Mouse (Mus musculus) cerebellum, adult 18-20 months (tissue): ENCODE measurements at regions not wholly inside any gene's neighbourhood (a gene's known extent, or its start where the extent isn't known, plus 50 kb on each side); places are given as distances from the start of the nearest gene placed in this dataset.

Source experiments
- DNase-seq, 2 experiments: peaks; one replicate each; pipeline ENCODE4 v3.0.0; 2021

DNA sequence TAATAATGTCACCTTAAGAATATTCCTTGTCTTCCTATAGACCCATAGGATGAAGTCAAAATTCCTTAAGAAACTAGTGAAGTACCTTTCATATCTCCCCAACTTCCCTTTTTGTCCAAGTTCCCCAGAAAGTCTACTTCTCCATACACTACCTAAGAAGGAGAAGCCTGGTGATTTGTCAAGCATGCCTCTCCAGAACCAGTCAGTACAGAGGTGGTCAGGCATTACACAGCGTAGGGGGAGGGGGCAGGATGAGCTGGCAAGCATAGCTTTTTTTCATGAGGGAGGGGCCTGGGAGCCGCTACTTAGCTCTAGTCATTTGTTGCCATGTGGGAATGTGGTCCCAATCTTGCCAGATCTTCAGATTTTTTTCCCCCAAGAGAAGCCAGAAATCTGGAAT lies 54.0 kb upstream of the Satb2 start:
- no peak for DNase-seq

DNA sequence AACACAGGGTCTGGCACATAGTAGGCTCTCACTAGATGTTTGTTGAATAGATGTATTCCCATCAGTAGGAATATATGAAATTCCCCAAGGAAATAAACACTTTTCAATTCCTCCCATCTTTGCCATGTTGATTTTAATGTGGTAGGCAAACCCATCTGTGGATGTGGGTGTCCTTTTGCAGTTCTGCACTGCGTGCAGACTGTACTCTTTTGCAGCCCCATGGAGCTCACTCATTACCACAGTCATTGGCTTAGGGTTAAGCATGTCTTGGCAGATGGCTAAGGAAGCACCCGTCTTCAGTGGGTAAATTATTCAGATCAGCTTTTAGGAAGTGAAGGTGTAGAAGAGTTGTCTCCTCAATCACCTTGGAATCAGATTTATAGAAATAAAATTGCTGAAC lies 54.8 kb upstream of the Satb2 start:
- no peak for DNase-seq

DNA sequence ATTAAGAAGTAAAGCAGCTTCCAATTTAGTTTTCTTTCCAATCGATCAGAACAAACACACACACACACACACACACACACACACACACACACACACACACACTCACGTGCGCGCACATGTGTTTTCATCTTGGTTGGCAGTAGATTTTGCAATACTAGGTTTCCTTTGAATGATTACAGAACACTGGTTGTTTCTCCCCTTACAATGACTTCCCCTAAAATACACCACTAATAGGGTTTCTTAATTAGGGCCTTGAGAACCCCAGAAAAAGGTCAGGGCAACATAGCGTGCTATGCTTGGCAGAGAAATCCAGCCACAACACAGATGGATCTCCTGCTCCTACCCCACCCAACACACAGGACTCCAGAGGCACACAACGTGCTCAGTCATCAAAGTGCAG lies 56.0 kb upstream of the Satb2 start:
- DNase-seq, result no peak

DNA sequence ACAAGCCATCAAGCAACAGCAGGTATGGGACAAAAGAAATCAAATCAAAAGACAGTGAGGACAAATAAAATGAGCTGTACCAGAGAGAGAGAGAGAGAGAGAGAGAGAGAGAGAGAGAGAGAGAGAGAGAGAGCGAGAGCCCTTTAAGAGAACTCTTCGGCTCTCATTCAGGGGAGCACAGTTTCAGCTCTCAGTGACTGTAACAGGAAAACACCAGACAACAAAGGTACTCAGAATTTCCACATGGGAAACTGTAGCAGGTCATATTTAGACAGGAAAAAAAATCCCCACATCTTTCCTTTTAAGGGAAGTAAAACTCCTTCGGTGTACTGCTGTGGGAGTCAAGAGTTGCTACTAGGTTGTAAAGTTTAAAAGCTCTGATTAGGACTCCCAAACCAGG lies 57.9 kb upstream of the Satb2 start:
- DNase-seq, result no peak

DNA sequence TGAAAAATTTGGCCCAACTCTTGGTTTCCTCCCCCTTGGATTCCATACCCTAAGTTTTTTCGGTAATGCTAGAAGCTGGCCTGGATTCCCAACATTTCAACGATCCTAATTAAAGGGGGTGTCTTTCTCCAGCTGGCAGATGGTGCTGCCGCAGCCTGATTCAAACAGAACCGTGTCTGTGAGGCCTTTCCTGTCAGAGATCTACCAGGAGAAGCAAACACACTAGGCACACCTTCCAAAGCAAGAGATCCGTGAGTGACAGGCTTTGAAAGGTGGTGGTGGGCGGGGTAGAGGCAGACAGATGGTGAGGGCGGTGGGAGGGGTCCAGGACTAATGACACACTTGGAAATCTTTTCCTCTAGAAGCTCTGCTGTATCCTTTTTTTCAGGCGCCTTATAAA lies 61.8 kb upstream of the Satb2 start:
- DNase-seq, result no peak

DNA sequence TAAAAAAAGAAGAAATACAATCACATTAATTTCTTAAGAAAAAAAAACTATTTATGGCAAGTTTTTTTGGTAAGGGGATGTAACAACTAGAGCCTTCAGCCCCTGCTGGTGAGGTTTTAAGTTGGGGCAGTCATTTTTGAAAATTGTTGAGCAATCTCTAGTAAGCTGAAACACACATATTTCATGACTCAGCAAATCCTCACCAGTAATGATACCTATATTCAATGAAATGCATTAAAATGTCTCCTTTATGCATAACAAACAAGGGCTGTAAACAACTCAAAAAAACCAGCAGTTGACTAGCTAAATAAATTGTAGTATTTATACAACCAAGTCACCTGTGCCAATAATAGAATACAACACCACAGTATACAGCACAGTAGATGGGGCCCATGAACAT lies 63.1 kb upstream of the Satb2 start:
- no peak for DNase-seq

DNA sequence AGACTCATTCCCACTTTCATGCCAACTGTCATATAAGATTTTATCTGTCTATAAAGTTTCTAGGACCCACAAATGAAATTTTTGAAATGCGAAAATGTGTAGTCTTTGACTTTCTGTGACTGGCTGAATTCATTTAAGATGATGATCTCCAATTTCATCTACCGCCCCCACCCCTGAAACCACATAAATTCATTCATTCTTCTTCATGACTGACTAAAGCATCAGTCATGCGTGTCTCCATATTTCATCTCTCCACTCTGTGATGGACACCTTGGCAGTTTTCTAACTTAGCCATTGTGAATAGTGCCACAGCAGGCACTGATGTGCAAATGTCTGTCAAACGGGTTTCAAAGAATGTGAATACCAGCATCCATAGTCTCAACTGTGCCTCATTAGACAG lies 75.4 kb upstream of the Satb2 start:
- no peak for DNase-seq

DNA sequence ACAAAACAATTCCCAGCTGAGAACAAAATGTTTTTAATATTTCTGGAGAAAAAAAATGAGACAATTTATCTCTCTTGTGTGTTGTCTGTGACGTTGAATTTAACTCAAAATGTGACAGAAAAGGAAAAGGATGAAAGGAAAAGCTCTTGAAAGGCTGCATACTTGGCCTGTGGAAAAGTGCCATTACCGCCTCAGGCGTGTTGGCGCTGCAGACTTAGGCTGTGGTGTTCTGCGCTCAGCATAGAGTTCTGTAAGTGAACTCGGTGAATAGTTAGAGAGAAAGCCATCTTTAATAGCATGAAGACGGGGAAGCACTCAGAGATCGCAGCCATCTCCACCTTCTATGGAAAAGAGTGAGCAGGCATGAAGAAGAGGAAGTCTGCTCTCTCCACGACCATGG lies 77.5 kb upstream of the Satb2 start:
- no peak for DNase-seq

DNA sequence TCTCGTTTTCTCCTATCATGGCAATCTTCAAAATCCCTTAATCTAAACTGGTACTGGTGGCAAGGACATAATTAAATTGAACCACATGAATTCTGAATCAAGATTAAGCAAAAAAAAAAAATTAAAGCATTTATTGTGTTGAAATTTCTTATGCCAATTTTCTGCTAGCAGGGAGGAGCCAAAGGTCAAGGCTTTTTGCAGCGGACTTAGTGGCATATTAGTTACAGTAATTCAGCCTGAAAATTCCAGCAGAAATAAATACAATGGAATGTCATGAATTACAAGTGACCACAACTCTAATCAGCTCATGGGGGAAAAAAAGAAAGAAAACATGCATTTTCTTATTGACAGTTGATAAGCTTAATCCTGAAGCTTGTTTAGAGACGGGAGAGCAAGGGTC lies 80.8 kb upstream of the Satb2 start:
- DNase-seq, result no peak

DNA sequence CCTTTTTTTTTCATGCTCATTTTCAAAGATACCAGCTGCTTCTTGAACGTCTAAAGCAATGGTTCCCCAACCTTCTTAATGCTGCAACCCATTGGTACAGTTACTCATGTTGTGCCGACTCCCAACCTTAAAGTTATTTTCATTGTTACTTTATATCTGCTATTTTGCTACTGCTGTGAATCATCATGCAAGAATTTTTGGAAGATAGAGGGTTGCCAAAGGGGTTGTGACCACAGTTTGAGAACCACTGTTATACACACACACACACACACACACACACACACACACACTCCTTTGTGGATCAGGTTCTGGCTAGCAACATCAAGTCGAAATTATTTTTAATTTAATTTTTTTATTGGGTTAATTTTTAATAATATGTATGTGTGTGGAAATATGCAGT lies 96.8 kb upstream of the Satb2 start:
- no peak for DNase-seq

DNA sequence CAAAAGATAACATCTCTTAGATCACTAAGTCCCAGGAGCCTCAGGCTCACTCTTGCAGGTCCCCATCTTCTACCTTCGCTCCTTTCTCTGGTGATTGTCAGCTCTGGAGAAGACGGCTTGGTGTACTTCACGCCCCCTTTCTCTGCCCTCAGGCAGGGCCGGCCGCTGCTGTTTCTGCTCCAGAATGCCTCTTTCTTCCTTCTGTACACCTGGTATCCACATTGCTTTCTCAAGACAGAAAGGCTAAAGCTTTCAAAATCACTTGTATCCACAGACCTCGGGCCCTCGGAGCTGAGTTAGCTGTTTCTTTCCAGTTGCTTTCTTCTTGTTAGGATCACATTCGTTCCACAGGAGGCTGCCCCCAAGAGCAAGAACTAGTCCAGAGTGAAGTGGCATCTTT lies 98.2 kb upstream of the Satb2 start:
- no peak for DNase-seq

DNA sequence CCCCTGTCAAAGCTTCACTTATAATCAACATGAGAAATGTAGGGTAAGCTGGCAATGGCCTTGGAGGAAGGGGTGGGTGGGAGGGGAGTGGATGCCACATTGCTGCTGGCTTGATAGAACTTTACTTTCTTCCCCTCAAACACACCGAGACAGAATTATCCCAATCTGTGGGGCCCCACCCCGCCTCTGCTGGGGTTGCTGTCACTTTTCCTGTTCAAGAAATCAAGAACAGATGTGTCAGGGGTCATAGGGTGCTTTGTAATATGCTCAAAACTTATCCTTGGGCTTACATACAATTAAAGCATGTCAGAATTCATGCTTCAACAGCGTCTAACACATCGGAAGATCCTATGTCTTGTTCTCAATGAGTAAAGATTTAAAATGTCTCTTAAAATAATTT lies 101.9 kb upstream of the Satb2 start:
- DNase-seq, result no peak

DNA sequence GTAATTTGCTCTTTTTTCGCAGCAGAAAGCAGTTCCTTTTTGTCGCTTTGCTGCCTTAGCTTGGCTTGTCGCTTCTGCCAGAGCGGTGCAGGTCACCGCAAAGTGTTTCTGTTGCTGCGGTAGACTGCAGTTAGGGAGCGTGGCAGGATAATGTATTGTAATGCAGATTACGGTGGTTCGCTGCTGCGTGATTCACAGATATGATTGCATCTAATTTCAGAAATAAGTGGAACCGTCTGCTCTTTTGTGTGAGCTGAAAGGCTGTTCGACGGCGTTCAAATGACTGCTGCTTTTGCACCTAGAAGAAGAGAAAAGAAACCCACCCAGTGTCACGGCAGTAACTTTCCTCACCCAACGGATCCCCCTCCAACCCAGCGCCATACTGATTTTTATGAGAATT lies 104.7 kb upstream of the Satb2 start:
- no peak for DNase-seq

DNA sequence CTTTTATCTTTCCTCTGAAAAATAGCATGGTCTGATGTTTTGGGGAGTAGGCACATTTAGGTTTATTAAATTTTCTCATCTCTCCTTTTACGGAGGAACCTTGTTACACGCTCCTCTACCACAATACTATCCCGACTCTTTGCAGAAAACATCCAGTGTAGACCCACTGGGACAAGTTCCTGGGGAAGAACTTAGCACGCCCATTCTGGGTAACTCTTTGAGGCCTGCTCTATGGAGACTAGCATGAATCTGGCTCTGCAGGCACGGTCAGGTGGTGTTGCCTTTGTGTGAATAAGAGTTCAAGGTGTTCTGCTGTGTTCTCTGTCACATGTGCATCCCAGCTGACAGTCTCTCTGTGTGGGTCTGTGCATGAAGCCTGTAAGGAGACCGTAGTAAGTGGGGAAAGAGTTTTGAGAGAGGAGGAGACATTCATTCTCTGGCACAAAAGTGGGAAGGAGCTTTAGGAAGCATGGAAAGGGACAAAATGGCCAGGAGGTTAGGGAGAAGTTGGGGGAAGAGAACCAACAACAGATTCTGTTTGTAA lies 105.2 kb upstream of the Satb2 start:
- DNase-seq, result no peak

DNA sequence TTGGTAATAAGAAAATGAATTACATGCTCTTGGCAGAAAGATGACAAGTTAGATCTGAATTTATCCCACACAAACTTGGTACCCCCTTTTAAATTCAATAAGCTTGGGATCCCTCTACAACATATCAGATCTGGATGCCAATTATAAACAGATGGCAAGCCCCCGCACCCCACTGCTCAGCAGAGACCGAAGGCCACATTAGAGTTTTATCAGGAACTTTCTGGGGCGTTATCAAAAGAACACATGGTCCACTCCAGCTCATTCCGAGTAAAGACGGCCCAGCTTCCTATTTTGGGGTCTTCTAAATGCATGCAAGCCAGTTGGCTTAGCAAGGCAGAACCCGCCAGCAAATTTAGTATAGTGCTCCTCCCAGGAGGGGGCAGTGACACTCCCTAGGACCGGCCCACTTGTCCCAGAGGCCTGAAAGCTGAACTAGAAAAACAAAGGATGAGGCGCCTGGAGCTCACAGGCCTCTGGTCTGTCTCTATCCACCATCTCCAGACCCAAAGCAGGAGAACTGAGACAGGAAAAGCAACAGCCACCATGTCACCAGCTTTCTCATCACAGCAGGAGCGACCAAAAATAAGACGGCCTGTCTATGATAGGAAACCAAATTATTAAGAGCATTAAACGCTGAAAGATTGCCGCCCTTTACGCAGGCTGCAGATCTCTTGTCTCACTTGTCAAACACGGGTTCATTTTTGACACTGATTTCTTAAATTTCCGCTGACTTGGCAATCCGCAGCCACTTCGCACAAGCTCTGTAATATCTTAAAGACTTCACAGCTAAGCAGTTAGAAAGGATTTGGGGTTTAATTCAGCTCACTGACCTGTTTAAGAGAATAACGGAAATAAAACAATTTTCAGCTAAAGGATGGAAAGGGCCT lies 117.2 kb upstream of the Satb2 start:
- DNase-seq, result no peak

DNA sequence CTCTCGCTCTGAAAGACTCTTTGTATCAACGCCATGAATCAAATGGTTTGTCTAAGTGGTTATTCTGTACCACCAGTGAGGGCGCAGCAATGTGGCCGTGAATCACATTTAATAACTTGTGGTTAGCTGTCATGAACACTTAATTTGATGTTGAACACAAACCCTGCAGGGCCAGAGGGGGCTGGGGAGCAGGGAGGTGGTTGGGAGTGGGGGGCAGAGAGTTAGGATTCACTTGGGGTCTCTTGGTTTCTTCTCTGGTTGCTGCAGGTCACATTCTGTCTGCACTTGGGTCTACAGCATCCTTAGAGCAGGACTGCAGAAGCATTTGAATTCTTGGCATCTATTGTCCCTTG lies 117.8 kb upstream of the Satb2 start:
- DNase-seq, result no peak

DNA sequence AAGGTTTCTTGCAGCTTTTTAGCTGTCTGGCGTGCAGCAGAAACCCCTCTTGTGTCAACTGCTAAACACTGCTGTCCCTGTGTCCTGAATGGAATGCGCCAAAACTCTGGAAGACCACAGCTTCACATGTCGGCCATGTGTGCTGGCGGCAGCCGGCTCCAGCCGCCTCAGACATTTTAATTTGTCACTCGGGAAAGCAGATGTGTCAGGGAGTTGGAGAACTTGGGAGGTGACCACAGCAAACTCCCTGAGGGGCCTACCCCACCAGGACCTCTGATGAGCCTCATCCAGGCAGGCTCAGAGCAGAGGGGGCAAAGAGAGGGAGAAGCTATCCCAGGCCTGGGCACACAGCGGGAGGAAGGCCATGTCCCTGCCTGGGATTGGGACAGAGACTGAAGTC lies 118.3 kb upstream of the Satb2 start:
- DNase-seq, result no peak

DNA sequence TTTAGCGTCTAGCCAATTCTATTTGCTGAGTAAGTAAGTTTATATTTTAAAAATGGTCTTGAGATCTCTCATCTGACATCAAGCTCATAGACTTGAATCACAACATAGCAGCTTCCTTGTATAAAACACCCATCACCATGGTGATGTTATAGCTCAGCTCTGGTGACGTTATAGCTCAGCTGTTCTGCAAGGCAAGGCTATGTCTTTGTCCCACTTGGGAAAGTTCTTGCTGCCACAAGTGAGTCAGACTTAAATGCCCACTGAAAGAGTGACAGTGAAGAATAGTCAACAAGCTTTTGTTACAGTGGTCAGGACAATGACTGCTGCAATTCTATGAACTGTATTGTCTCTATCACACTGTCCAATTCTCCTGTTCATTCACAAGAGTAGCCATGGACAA lies 122.2 kb upstream of the Satb2 start:
- no peak for DNase-seq

DNA sequence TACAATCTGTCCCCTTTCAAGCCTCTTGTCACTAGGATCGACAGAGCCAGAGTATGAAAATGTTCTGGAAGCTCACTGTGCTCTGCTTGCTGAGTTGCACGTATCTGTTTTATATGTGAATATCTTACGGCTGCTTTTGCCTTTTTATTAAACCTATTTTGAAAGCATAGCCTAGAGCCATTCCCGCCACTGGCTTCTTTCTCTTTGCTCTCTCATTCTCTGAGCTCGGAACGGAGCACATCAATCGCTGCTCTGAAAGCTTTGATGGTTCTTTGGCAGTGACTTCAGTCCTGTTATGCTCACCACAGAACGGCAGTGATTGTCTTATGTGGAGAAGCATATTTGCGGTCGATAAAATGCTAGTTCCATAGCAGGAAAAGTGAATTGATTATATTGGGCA lies 128.9 kb upstream of the Satb2 start:
- no peak for DNase-seq

DNA sequence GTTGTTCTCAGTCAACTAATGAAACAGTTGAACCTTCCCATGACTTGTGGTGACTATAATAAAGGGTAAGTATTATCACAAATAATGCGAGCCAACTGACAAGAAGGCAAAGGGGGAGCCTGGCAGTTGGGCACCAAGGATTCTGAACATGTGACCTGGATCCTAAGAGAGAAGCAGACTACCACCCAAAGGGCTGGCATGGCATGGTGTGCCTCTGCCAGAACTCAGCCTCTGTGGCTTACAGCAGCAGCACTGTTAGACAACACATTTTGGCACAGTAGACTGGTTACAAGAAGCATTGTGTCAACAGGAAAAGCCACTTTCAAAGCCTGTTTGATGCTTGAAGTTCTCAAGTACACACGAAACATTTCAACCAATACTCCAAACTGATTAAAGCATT lies 142.2 kb upstream of the Satb2 start:
- DNase-seq, result no peak

DNA sequence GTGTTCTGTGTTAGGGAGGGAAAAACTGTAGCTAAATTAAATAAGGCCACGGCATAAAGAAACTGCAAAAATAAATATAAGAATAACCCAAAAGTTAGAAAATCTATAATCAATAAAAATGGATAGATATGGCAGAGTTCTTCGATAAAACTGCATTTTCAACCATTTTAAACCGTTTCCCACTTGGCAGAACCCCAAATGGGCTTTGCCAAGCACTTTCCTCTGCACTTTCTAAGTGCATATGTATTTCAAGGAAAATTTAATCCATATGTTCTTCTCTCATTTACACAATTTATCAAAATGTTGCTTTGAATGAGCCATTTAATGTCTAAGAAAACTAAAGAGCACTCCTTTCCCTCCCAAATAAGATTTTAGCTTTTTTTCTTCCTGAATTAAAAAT lies 165.7 kb upstream of the Satb2 start:
- no peak for DNase-seq

DNA sequence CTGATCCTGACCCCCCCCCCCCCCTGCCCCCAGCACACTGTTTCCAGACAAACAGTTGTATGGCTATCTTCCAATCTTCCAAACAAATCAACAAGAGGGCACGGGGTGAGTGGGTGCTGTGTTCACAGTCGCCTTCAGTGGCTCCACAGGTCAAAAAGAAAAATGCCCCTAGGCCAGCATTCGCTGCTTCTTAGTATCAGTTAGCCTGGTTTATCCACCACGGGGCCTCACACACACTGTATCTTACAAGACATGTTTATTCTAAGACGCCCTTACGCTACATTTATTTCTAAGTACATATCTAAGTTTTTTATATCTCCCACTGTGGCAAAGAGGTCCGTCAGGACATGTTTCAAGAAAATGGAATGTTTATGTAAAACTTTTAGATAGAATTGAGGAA lies 177.4 kb upstream of the Satb2 start:
- DNase-seq, result no peak

DNA sequence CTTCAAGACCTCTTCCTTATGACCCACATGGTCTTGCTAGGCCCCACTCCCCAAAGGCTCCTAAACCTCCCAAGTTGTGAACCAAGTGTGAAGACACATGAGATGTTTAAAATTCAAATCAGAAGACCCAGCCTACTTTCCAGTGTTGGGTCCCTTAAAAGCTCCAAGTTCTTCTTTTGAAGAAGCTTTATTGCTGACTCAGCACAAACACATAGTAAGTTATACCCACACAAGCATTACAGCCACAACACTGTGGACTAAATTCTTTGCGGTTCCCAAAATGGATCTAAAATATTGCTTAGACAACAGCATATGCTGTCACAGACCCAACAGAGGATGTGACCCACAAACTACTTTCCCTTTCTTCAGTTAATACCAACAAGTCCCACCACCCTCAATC lies 186.0 kb upstream of the Satb2 start:
- DNase-seq, result no peak

DNA sequence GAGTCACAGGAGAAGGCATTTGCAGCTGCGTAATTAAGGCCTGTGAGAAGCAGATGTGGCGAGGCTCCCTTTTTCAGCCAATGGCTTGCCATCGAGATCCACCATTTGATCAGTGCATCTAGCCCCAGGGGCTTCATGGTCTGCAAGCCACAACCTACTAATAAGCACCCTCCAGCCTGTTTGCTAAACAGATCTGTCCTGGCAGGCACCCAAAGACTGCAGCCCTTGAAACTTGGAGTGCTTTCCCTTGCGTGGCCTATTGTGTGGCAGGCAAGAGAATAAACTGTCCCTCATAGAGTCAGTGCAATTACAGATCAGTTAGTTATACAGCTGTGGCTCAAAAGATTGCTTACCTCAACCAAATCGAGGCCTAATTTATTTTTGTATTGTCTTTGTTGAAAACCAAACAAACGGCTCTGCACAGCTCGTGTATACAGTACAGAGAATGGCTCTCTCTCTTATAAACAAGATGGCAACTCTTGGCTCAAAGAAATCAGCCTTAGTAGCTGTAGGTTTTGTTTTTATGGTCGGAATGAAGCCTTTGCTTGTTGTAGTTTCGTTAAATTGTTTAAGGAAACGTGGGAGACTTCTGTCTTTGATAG lies 195.9 kb upstream of the Satb2 start:
- no peak for DNase-seq

DNA sequence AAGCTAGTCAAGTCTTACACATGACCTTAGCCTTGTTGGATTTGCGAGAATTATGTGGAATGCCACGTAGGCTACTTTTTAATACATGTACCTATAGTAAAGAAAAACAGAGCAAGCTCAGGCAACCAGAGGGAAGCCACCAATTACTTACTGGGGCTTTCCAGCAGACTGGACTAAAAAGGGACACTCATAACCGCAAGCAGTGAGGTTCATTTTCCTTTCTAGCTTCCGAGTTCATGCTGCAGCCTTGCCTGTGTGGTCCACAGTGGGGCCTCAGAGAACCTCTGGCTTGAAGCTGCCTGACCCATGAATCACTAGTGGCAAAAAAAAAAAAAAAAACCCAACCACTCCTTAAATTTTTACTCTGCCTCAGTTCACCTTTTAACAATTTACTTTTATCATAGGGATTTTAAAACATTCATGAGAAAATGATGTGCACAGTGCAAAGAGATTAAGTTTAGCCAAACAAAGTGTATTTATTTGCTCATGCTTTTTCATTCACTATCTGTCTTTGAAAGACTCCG lies 188.6 kb upstream of the 1700066M21Rik start:
- DNase-seq, result no peak
